Mouse (Mus musculus): ENCODE measurements at regions not wholly inside any gene's neighbourhood (a gene's known extent, or its start where the extent isn't known, plus 50 kb on each side); places are given as distances from the start of the nearest gene placed in this dataset.

DNA sequence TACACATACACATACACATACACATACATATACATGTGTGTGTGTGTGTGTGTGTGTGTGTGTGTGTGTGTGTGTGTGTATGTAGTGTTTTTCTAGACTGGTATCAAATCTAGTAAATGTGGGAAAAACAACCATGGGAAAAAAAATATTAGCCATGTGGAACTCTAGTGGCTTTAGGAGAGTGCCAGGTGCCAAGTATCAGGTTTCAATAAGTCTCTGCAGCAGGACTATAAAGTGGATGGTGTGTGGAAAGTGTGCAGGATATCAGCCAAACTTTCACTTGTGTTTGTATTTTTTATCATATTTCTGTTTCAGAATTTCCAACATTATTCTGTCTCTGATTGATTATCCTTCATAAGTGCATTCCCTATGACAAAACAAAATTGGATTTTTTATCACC lies 653.3 kb upstream of the Fam98a start:
- no peak for DNase-seq

DNA sequence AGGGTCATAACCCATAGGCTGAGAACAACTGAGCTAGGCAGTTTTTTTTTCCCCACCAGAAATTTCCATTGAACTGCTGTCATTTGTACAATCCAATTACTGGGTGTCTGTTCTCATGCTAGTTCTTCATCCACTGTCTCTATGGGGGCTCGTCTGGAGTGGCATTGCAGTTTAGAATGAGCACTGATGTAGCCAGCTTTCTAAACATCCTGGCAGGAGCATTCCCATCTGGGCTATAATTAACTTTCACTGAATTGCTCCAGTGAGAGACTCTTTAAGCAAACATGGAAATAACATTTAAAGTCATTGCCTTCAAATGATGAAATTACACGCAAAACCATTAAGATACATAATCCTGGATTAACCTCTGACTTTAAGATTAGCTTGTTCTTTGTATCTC lies 633.1 kb upstream of the Fam98a start:
- no peak for DNase-seq

DNA sequence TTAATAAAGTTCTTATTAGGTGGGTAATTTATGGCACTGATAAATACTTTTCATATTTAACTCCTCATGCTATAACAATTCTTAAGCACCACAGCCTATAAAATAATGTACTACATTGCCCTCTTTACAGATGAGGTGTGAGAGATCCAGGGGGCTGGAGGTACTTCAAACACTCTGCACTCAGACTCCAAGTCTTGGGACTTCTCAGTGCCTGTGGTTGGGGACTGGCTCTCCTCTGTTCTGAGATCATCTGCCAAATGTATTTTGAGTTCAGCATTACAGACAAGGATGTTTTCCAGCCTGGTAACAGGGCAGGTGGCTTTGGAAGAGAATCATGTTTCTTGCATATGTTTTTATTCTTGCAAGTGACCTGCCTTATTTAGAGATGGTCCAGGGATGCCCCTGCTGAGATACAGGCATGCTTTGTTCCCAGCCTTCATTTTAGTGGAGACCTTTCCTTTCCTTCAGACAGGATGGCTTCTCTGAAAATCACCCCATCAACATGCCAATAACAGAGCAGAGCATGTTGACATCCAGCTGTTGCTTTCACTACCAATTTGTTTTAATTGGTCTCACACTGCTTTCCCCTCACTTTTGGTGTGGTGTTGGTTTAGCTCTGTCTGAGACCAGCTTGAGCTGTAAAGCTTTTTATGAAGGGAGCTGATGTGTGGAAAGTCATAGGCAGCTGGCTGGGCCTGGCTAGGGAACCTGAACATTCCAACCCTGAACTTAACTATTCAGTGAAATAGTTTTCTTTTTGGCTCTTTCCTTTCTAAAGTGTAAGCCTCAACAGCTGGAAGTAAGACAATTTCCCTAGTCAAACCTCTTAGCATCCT lies 585.1 kb upstream of the Fam98a start:
- no peak for DNase-seq

- no peak for DNase-seq
Measured at GRCm38 (mm10) chr17:76134030-76134429, 582.3 kb upstream of the Fam98a start.

GRCm38 (mm10) chr17:76125260-76125659 lies 573.5 kb upstream of the Fam98a start:
- DNase-seq, result no peak

- DNase-seq, result no peak
Measured at GRCm38 (mm10) chr17:76111315-76112195, 559.8 kb upstream of the Fam98a start.

- DNase-seq, result no peak
Measured at GRCm38 (mm10) chr17:76110856-76111255, 559.1 kb upstream of the Fam98a start.

DNA sequence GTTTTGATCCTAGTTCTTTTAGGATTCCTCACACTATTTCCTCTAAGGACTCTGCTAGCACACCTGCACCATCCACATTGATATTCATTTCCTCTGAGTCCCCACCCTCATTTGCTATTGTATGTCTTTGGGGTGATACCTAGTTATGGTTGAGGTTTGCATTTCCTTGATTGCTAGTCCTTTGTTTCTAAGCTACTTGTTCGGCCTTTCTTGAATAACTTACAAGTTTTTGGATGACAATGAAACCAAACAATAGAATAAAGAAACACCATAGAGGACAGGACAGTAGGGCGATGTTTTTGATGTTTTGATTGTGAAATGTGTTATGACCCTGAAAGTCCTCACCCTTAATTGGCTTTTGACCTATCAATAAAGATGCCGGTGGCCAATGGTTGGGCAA lies 531.8 kb upstream of the Fam98a start:
- DNase-seq, result no peak

DNA sequence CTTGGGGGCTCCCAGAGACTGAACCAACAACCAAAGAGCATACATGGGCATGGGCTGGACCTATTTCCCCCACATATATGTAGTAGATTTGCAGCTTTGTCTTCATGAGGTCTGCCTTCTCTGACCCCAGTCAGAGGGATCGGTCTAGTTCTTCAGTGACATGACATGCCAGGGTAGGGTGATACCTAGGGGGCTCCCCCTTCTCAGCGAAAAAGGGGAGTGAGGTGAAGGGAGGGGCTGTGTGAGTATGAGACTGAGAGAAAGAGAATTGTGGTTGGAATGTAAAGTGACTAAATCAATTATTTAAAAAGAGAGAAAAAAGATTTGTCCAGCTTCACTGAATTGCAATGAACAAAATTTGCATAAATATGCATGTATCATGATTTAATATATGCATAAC lies 530.0 kb upstream of the Fam98a start:
- no peak for DNase-seq

DNA sequence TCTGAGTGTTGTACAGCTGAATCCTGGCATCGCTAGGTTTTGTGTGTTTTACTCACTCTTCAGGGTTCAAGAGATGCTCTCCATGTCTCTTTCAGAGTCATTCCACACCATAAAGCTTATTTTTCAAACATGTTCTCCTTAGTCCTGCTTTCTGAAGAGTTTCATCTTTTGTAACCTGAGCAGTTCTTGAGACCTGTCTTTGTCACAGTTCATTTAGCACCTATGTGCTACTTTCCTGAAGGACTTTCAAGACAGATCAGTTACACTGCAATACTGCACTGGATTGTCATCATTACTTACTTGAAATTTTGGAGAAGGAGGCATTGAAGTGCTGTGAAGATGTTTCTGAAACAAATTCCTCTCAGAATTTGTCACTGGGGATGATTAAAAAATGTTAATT lies 494.7 kb upstream of the Fam98a start:
- DNase-seq, result no peak

GRCm38 (mm10) chr17:76032710-76033109 lies 481.0 kb upstream of the Fam98a start:
- no peak for DNase-seq

GRCm38 (mm10) chr17:76008011-76008410 lies 456.3 kb upstream of the Fam98a start:
- no peak for DNase-seq

DNA sequence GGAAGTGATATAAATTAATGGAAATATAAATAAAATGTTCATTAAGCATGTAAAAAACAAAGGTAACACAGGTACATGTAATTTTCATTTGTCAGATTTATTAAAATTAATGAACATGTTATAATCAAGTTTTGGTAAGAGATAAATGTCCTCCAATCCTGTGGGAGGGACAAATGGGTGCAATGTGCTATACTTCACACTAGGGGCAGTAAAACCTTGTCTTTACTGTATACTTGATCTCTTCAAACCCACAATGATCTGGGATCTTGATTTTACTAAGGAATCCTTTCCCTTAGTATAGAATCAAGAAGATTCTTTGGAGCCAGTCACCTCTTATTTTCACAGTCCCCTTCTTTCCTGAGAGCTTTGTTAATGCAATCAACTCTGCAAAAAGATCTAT lies 451.1 kb upstream of the Fam98a start:
- DNase-seq, result no peak

GRCm38 (mm10) chr17:75961371-75961770 lies 409.6 kb upstream of the Fam98a start:
- no peak for DNase-seq

DNA sequence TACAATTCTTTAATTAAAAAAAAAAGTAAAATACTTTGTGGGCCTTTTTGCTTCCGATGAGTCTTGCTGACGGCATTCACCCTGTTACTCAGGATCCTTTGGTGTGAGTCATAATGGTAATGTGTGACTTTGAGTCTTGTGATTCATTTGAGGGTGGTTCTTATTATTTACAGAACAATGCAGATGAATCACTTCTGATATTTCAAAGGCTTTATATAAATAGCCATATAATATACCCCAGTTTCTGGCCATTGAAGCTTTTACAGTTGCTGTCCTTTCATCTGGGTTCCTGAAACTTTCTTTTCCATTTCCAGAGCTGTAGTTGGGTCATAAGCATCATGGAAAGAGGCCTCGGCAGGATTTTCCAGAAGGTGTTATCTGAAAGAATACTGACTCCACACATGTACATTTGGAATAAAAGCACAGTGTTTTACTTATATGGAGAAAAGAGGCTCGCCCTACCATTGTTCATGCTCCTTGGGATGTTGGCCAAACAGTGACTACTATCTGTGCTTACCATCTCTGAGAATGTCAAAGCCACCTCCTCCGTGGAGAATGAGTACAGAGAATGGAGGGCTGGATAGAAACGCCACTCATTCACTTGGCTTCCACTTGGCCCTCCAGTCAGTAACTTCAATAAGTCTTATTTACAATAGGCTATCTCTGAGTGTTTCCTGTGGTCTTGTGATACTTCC lies 385.1 kb upstream of the Fam98a start:
- DNase-seq, result no peak

DNA sequence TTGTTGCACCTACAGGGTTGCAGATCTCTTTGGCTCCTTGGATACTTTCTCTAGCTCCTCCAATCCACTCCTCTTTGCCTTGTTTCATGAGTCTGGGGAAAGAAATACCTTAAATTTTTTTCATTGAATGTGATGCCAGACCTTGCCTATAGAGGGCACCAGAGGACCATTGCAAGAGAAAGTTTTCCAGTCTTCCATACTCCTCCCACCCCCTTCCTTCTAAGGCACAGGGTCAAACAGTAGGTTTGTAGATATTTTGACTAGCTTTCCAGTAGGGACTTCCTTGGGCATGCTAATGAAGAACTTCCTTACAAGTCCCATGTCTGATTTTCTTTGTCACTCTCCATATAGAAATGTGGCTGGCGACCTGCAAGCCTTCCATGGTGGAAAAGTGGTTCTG lies 379.3 kb upstream of the Fam98a start:
- no peak for DNase-seq

- no peak for DNase-seq
Measured at GRCm38 (mm10) chr17:75920240-75920639, 368.5 kb upstream of the Fam98a start.

GRCm38 (mm10) chr17:75917020-75917419 lies 365.3 kb upstream of the Fam98a start:
- no peak for DNase-seq

DNA sequence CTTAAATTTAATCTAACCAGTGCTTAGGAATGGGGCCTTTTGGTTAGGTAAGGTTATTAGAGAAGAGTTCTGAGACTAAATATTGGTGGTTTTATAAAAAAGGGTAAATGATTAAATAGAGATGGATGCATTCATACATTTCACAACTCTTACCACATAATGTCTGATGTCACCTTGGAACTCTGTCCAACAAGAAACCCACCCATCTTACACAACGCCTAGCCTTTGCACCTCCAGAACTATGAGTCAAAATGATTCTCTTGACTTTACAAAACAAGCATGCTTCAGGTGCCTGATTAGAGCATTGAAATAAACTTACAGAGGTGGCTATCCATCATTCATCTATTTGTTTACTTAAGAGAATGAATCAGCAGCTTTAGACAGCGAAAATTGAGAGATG lies 364.8 kb upstream of the Fam98a start:
- DNase-seq, result no peak

- DNase-seq, result no peak
Measured at GRCm38 (mm10) chr17:75915256-75915655, 363.5 kb upstream of the Fam98a start.

DNA sequence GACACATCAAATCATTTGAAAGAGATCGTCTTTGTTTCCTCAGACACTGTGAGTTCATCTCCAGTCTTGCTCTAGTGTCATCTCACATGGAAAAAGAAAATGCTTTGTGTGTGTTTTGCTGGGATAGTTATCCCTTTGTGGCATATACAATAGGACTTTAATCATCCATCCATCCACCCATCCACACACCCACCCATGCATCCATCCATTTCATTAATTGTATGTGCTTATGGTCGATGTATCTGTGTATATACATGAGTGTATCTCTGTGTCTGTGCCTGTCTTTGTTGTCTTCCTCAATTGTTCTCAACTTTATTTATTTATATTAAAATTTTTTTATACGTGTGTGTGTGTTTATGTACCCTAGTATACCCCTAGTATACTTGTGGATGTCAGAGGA lies 355.3 kb upstream of the Fam98a start:
- no peak for DNase-seq

DNA sequence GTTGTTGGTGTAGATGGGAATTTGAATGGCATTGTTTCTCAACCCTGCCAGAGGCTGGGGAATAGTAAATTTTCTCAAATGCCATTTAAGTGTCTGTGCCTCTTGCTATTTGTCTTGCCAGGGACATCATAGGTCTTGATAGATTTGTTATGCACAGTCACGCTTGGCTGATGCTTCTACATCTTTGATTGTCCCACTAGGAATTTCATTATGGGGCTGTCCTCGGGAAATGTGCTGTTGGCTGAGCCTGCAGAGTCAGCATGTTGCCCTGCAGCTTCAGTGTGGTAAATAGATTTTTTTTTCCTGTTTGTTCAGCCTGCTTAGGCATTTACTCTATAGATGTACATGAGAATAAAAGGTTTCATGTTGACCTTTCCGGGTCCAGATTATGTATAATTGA lies 354.9 kb upstream of the Fam98a start:
- DNase-seq, result no peak

- no peak for DNase-seq
Measured at GRCm38 (mm10) chr17:75895436-75895835, 343.7 kb upstream of the Fam98a start.
